Mouse (Mus musculus): ENCODE measurements at regions not wholly inside any gene's neighbourhood (a gene's known extent, or its start where the extent isn't known, plus 50 kb on each side); places are given as distances from the start of the nearest gene placed in this dataset.

DNA sequence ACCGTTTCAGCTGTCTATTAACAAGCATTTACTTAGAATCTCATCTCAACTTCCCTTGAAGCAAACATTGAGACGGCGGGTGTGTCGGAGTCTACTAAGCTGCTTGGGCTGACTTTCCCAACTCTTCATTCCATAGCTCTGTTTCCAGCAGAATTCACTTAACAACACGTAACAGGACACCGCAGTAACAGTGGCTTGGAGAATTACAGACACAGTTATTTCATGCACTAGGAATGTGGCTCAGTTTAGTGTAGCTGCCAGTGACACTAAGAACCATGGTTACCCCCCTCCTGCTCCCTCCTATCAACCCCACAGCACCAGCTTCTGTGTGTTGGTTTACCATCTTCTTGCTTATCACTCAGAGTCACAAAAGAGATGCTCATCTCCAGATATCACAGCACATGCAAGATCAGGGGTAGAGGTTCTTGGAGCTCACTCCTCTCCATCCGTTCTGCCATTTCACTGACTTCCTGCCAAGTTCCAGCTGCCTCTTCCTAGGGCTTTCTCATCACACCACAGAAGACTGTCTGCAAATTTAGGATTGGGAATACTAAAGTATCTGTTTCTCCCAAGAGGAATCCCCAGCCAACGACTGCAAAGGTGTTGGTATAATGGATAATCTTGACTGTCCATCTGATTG is 90.7 kb downstream of the Banf2 start:
- DNase-seq (ENCODE audit: low read depth, low spot score), result no peak

GRCm38 (mm10) chr2:144127082-144128037 is 94.5 kb downstream of the Banf2 start:
- no peak for DNase-seq (ENCODE audit: low read depth, low spot score)

- no peak for DNase-seq (ENCODE audit: low read depth, low spot score)
These were observed 95.2 kb downstream of the Banf2 start for GRCm38 (mm10) chr2:144128038-144128402.

DNA sequence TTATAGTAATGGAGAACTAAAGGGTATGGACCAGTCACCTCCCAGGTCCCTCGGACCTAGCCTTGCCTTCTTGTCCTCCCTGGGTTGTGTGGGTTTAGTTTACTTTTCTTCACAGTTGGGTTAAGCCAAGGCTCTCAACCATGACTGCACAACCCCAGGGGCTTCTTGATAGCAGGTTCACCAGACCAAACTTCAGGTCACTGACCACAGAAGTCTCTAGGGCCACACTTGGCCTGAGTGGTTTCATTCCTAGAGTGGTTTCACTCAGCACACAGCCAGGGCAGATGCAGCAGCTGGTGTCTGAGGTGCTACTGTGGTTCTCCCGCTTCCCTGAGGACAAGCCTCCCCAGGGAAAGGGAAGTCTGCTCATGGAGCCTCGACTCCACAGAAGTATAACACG is 95.7 kb downstream of the Banf2 start:
- DNase-seq (ENCODE audit: low read depth, low spot score), result no peak

DNA sequence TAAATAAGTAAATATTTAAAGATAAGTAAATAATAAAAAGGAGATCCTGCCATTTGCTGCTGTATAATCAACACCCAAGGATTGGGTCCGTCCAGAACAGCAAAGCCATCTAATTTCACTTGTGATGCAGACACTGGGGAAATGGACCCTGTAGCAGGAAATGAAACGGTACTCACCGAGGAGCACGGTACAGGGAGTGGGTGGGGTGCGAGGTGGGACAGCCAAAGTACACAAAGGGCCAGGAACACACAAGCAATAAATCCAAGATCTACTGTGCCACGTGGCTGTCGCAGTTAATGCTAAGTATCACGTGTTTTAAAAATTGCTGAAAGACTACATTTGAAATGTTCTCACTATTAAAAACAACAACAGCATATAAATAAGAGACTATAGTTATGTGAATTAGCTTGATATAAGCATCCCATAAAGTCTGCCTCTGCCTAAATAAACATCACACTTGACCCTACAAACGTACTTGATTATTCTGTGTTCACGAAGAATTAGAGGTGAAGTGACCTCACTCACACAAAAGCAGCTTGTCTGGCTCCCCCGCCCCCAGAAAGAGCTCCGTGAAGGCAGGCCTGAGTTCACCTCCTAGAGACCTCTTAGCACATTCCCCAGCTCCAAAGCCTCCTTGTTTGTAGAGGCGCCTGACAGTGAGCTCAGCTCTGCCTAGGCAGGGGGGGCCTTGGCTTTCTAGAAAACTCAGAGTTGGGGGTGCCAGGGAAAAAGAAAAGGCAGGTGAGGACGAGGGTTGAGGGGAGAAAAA is 101.1 kb downstream of the Banf2 start:
- no peak for DNase-seq (ENCODE audit: low read depth, low spot score)

GRCm38 (mm10) chr2:144134575-144134958 is 101.7 kb downstream of the Banf2 start:
- DNase-seq (ENCODE audit: low read depth, low spot score), result no peak

DNA sequence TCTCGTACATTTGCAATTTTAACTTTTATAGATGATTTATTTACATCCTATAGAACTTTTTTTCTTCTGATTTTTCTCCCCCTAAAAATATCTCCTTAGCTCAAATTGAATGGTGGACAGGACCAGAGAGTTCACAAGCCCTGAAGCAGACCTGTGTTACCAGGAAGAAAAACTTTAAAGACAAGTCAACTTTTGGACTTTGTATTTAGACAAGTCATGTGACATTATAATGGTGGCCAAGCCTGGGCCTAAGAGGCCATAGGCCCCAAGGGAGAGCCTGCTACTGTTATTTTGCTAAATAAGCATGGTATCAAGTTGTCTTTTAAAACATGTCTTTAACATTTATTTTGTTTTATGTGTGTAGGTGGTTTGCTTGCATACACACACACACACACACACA is 102.7 kb downstream of the Banf2 start:
- DNase-seq (ENCODE audit: low read depth, low spot score), result no peak

GRCm38 (mm10) chr2:144143620-144144384 is 110.9 kb downstream of the Banf2 start:
- DNase-seq (ENCODE audit: low read depth, low spot score), result no peak

DNA sequence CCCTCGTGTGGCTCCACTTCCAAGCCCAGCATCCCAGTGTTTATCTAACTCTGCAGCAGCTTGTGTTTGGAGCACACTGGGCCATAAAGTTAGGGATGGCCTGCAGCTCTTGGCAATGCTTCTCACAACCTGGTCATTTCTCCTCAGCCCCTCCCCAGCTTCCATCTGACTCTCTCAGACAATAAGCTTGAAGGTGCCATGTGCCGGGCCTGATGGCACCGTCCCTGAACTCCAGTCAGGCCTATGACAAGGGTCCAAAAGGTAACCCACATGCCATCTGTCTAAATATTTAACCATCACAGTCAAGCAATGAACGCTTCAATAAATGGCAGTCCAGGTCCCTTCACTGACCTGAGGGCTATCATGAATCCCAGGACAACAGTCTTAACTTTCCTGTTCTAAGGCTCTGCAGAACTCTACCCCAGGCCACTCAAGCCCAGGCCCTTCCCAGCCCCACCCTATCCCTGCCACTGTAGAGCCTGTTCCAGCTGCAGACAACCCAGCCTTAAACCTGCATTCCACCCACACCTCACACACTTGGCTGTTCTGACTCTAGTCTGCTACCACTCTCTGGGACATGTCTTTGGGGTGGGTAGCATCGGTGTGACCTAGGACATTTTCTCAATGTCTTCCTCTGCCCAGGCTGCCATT is 111.8 kb downstream of the Banf2 start:
- no peak for DNase-seq (ENCODE audit: low read depth, low spot score)

DNA sequence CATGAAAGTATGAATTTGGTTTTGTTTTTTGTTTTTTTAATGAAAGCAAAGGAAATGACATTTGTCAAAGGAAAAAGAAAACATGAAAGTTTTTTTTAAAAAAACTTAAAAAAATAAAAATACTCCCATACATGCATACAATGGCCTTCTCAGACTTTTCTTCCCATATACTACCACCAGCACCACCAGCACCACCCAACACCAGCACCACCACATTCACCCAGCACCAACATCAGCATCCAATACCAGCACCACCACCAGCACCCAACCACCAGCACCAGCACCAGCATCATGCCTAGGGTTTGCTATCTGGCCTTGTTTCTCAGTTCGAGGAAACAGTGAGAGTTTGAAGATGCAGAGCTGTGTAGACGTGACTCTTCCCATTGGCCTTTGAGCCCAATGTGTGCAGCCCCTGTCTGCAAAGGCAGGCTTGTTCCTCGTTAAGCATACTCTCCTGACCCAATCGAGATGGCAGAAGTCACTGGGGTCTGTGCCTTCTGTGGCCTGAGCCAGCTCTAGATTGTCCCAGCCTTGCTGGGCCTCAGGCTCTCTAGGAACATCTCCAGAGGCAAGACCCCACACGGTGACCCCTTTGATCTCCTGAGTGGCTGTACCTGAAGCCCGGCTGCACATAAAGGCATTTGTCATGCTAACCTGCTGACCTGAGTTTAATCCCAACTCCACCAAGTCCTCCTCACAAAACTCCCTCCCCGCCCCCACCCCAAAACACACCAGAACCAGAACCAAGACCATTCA is 113.8 kb upstream of the Mgme1 start:
- no peak for DNase-seq (ENCODE audit: low read depth, low spot score)

DNA sequence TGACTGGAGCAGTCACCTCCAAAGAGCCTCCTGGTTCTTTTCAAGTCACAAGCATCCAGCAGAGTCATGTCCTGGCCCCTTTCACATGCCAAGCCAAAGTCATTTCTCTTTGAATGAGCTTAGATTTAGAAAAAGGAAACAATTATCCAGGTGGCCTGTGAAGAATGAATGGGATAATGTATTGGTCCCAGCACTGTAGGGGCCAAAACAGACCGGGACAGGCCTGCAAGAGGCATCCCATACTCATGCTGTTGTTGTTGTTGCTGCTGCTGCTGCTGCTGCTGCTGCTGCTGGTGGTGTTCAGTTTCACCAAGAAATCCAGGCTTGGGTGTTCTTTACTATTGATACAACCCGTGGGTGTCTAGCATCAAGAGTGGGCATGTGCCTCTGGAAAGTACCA is 113.1 kb upstream of the Mgme1 start:
- no peak for DNase-seq (ENCODE audit: low read depth, low spot score)

GRCm38 (mm10) chr2:144158256-144158655 is 112.2 kb upstream of the Mgme1 start:
- no peak for DNase-seq (ENCODE audit: low read depth, low spot score)

DNA sequence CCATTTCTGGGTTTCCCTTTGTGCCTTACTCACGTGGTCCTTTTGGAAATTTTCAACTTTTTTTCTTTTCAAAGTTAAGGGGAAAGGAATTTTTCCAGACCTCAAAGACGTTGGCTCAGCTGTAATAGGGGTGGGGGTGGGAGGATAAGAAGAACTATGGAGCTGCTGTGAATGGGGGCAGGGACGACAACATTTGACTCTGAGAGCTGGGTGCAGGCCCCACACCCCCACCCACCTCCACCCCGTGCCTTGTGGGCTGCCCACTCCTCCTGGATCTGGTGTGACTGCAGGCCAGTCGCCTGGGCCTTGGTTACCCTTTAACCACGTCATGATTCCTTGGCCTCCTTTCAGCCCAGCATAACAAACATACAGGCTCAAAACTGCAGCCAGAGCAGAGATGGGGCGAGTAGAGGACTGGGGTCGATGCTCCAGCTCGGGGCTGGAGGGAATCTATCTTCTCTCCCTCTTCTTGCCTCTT is 110.6 kb upstream of the Mgme1 start:
- no peak for DNase-seq (ENCODE audit: low read depth, low spot score)

DNA sequence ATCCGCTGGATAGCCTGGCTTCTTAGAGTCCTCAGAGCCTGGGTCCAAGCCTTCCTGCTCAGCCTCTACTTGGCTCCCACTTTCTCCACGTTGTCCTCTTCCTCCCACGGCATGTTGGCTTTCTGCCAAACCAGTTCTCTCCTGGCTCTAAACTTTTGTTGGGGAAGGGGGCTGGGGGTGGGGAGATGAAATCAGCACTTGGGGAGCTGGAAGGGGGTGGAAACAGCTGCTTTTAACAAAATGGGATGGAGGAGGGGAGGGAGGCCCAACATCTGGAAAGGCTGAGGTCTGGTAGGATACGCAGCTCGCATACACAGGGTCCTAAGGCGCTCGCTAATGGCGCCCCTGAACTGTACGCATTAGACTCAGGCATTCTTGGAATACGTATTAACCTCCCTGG is 110.0 kb upstream of the Mgme1 start:
- no peak for DNase-seq (ENCODE audit: low read depth, low spot score)

DNA sequence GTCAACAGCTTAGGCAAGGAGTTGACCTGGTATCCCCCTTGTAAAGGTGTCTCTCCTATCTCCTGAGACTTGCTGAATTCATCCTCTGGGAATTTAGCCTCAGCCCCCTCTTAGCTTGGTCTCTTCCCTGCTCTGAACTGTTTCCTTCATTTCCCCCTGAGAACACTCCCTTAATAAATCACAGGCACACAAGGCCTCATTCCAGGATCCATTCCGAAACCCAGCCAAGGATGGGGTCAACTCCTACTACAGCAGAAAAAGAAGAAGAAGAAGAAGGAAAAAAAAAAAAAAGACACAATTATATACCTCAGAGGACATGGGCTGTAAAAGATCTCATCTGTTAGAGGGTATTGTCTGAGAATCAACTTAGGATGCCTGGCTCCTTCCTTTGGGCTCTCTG is 108.6 kb upstream of the Mgme1 start:
- no peak for DNase-seq (ENCODE audit: low read depth, low spot score)

DNA sequence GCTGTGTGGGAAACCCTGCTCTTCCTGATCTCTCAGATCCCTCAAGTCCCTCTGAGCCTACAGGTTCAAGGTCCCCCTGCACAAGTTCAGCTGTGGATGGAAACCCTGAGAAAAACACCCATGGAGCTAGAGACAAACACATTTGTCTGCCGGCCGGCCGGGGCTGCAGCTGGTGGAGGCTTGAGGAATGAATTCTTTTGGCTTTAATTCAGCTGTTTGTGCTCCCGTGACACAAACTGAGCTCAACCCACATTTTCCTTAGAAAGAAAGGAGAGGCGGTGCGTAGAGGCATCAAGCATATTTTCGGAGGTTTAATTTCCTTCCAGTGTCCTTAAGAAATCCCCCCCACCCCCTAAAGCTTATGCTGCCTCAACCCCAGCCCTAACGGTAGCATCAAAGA is 106.4 kb upstream of the Mgme1 start:
- DNase-seq (ENCODE audit: low read depth, low spot score), result no peak

DNA sequence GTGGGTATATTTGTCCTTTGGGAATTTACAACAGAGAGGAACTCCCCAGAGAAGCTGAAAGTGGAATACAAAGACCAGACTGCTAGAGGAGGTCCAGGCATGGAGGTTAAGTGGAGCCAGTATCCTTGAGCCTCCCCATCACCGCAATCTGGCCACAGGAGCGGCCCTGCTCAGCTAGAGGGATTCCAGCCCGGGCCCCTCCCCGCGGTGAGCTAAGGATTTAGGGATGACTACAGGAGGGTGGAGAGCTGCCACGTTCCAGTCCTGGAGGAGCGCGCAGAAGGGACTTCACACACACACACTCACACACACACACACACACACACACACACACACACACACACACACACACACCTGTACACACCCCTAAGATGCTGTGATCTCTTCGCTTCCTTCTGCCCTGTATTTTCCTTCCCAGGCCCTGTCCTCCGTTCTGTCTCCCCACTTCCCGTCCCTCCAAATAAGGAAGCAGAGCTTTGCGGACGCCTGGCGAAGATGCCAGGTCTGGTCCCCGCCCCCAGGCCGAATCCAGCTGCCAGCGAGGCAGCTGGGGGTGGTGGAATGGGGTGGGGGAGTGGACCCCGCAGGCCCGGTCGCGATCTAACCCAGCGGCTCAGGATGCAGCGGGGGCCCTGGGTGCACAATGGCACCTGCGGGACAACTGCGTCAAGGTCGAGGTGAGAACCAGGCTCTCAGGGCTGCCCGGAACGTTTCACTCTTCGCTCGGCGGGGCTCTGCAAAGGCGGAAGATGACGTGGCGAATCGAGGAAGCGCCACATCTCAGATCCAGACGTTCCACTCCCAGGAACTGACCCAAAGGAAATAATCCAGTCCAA is 105.3 kb upstream of the Mgme1 start:
- peak; percentile 23 for DNase-seq (ENCODE audit: low read depth, low spot score)

DNA sequence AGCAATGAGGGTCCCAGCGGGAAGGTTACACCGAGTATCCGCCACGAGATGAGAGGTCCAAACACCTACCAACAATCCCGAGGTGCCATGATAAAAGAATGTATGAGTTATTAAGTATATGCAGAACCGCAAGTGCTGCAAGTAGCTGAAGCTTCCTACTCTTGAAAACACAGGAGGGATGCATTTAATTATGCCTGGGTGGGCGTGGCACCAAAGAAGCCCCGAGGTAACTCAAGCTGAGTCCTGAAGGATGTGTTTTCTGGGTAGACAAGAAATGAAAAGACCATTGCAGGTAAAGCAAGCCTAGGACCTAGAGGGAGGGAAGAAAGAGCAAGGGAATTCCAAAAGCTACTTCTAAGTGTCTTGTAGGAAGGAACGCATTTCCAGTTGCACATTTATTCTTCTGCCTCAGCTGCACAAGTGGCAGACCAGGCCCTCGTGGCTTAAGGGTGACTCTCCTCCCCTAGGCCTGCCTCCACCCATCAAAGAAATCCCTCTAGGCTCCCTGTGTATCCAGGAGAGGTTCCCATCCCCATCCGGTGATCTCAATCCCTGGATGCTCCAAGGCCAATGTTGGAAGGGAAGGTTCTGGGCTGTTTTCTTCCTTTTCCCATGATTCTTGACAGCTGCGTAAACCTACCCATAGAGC is 104.2 kb upstream of the Mgme1 start:
- no peak for DNase-seq (ENCODE audit: low read depth, low spot score)
